Mouse (Mus musculus) stomach, postnatal 0 days (tissue): ENCODE data around the gene Pten.

Source experiments
- CTCF ChIP-seq: IDR thresholded peaks from 2 replicates; pipeline ENCODE4 v1.5.1; 2016; ENCODE audit warnings: antibody characterized with exemption, low read depth, mild to moderate bottlenecking, moderate library complexity
- EP300 ChIP-seq: optimal IDR thresholded peaks from 2 replicates; pipeline ENCODE3; 2016; ENCODE audit warnings: antibody characterized with exemption

GRCm38 (mm10) chr19:32868560-32868959 lies 111.3 kb downstream of the Pten start:
- TF ChIP-seq CTCF, result no peak
- TF ChIP-seq EP300, result no peak
